ENCODE assay signal across 18 mouse cellular contexts in genomic region chr19:4055947-4056693, GRCm38 (mm10). TPM values are rescaled to one million over a fixed set of nuclear protein-coding genes. Genes with fewer than 3 reads are reported as not detected.
DNase-seq lines count a peak whose midpoint lies in the region; TF ChIP-seq lines count a peak whose summit lies in the region.
"Had no signal": no experiment of that assay in that cellular context is flagged by ENCODE, and none has a peak within 500 bp of the region (broad histone marks: within the 10 kb centered on the region; RNA-seq: fewer than 3 reads in every experiment).

No protein-coding gene starts in this region.

- H3K4me1 ChIP-seq in cerebellum, adult 2 months (ENCODE audit: control insufficient read depth, insufficient read depth, low read length) = peaks cover 20% of the 10 kb centered on the region
- H3K4me1 ChIP-seq: forebrain, embryonic 15.5 days; hindbrain, embryonic 13.5 days had no signal

- TF ChIP-seq POLR2A in cerebellum, adult 2 months (IDR thresholded peaks at IDR 0.05; ENCODE audit: borderline replicate concordance, insufficient read depth, low read length) = no peak

- DNase-seq in cerebellum, adult 2 months = no peak
- DNase-seq in cerebellum, postnatal 25 days = no peak
- peak; percentile 53 for DNase-seq in kidney, adult 18-20 months
- DNase-seq in kidney, postnatal 10 days = no peak
- peak; percentile 34 for DNase-seq in testis, postnatal 10 days (ENCODE audit: low spot score)
- no peak for DNase-seq in testis, postnatal 14 days (ENCODE audit: low spot score)
- peak; percentile 69 for DNase-seq in yolk sac, embryonic 10.5 days (ENCODE audit: low spot score)
- DNase-seq in left cerebral cortex, postnatal 25 days (ENCODE audit: low spot score in 2 of 2) = no peak
- DNase-seq: gastrocnemius, postnatal 36 days; lung, adult 18-20 months; thymus, postnatal 25 days had no signal

- no peak overlapping the region for H3K4me3 ChIP-seq in cerebellum, adult 2 months (replicated peaks; ENCODE audit: insufficient read depth, low read depth, low read length)
- H3K4me3 ChIP-seq: embryonic facial prominence, embryonic 12.5 days; forebrain, embryonic 15.5 days; hindbrain, embryonic 13.5 days had no signal

- intact Hi-C loops in left cerebral cortex, postnatal 25 days (cut with DNase I) = no loop called here

- 63% methylated on average over 15 of the region's 15 CpGs for WGBS in cerebellum, adult 2 months

- H3K27ac ChIP-seq in cerebellum, adult 2 months (ENCODE audit: insufficient read depth, low read length) = peak overlapping the region; percentile 88
- H3K27ac ChIP-seq: embryonic facial prominence, embryonic 12.5 days; forebrain, embryonic 15.5 days; hindbrain, embryonic 13.5 days had no signal

- no peaks in the 10 kb centered on the region for H3K27me3 ChIP-seq in cerebellum, adult 2 months (ENCODE audit: control insufficient read depth, insufficient read depth, low read length)
- H3K27me3 ChIP-seq: embryonic facial prominence, embryonic 12.5 days; forebrain, embryonic 15.5 days had no signal

- no peak for TF ChIP-seq CTCF in cerebellum, adult 2 months (IDR thresholded peaks at IDR 0.05; ENCODE audit: borderline replicate concordance, insufficient read depth, low read depth, low read length)

RNA-seq across cellular contexts. Expression of gene Gstp3, which starts 3.2 kb away (rescaled TPM):
- not detected in 2 replicates for polyA plus RNA-seq in cerebellum, adult 2 months (2012; rRNA removed)
- not detected for total RNA-seq in left cerebral cortex, postnatal 25 days (2021)
- total RNA-seq: gastrocnemius, postnatal 36 days; layer of hippocampus, postnatal 14 days had no signal
- polyA plus RNA-seq: embryonic facial prominence, embryonic 12.5 days; forebrain, embryonic 15.5 days; hindbrain, embryonic 13.5 days had no signal

RNA-seq across cellular contexts. Expression of gene Gstp2, which starts 10.3 kb away (rescaled TPM):
- polyA plus RNA-seq in cerebellum, adult 2 months (2012; rRNA removed) = 8.0 and 10.0 TPM in 2 replicates
- total RNA-seq in left cerebral cortex, postnatal 25 days (2021) = 10 to 100 TPM; 30.7 to 33.1 TPM
- total RNA-seq: G1E; megakaryocyte-erythroid progenitor cell, adult 5-6 weeks had no signal

RNA-seq across cellular contexts. Expression of gene Gstp1, which starts 18.3 kb away (rescaled TPM):
- polyA plus RNA-seq in cerebellum, adult 2 months (2012; rRNA removed) = 517 and 561 TPM in 2 replicates
- total RNA-seq in left cerebral cortex, postnatal 25 days (2021) = 100 to 1,000 TPM; 266 to 294 TPM

RNA-seq across cellular contexts. Expression of gene Cabp2, which starts 25.3 kb away (rescaled TPM):
- polyA plus RNA-seq in cerebellum, adult 2 months (2012; rRNA removed) = 5.5 and 8.0 TPM in 2 replicates
- total RNA-seq in left cerebral cortex, postnatal 25 days (2021) = not detected
- total RNA-seq: G1E; gastrocnemius, postnatal 36 days; layer of hippocampus, postnatal 14 days; megakaryocyte-erythroid progenitor cell, adult 5-6 weeks had no signal
- polyA plus RNA-seq: activated CD4-positive, CD25-positive, alpha-beta regulatory T cell, adult 4 months; forebrain, embryonic 15.5 days; G1E; hindbrain, embryonic 13.5 days had no signal

RNA-seq across cellular contexts. Expression of gene Cdk2ap2, which starts 40.9 kb away (rescaled TPM):
- polyA plus RNA-seq in cerebellum, adult 2 months (2012; rRNA removed) = 88.7 and 97.0 TPM in 2 replicates
- total RNA-seq in left cerebral cortex, postnatal 25 days (2021) = 10 to 100 TPM; 31.8 to 35.3 TPM

Comparison
In these comparisons a context has a peak if more than half of its experiments do, and no peak if none do; other contexts are left out.
1. DNase-seq: peak in kidney, adult 18-20 months (single experiment), testis, postnatal 10 days (single experiment) and yolk sac, embryonic 10.5 days (single experiment); none in cerebellum, adult 2 months (0 of 2), cerebellum, postnatal 25 days (0 of 2), kidney, postnatal 10 days (single experiment), testis, postnatal 14 days (single experiment) and left cerebral cortex, postnatal 25 days (0 of 2).